Mouse (Mus musculus): ENCODE data around the gene Zpbp2. TPM values are rescaled to one million over a fixed set of nuclear protein-coding genes. Genes with fewer than 3 reads are reported as not detected.

Zpbp2 gene
- polyA plus RNA-seq, 1 experiment from 2014 or later, result not detected

DNA sequence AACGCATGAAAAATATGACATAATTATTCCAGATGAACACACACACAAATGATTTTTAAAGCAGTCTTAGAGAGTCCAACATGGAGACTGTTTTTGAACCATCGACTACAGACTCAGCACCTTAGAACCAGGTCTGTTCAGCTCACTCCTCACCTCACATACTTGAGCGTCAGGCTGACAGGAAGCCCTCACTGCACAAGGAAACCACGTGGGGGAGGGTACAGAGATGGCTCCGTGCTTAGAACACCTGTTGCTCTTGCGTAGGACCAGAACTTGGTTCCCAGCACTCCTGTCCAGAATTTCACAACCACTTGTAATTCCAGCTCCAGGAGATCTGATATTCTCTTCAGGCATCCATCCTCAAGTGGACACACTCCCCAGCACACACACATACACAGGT lies 44.1 kb downstream of the Zpbp2 start:
- no peaks in the 10 kb centered on the region for H3K4me1 ChIP-seq (ENCODE audit: control insufficient read depth, insufficient read depth, low read length)
- DNase-seq (ENCODE audit: low spot score), result no peak
- H3K4me3 ChIP-seq (ENCODE audit: low read depth, low read length), result no peak overlapping the region
- no peak overlapping the region for H3K9ac ChIP-seq (ENCODE audit: low read length)
- H3K36me3 ChIP-seq (ENCODE audit: control insufficient read depth, insufficient read depth, low read length), result no peaks in the 10 kb centered on the region
- no peak overlapping the region for H3K4me2 ChIP-seq (ENCODE audit: low read length)
- 84% methylated on average over 6 of the region's 6 CpGs for WGBS
- ATAC-seq, result no peak
- no peak overlapping the region for H3K27ac ChIP-seq (ENCODE audit: low read depth, low read length)
- H3K9me3 ChIP-seq (replicated peaks; ENCODE audit: control insufficient read depth, low read length), result no peaks in the 10 kb centered on the region
- no peaks in the 10 kb centered on the region for H3K27me3 ChIP-seq (replicated peaks; ENCODE audit: control insufficient read depth, insufficient read depth, low read length)

DNA sequence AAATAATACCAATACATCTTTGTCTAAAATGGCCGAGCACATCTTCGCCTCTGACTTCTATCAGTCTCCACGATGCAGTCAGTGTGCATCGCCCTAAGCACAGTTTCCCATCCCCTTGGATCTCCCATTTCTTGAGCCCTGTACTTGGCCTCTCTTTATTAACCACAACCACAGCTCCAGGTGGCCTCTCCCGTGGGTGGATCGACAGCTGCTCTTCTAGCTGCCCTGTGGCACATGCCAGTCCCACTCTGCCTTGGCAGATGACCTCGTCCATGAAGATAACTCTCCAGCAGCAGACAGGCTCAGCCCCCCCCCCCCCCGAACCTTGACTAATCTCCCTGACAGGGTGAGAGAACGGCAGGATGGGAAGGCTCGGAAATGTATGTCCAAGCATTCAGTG lies 44.6 kb downstream of the Zpbp2 start:
- Histone ChIP-seq H3K9ac (ENCODE audit: low read length) (no peak overlapping the region), H3K27me3 (replicated peaks; ENCODE audit: control insufficient read depth, insufficient read depth, low read length) (no peaks in the 10 kb centered on the region), H3K9me3 (replicated peaks; ENCODE audit: control insufficient read depth, low read length) (no peaks in the 10 kb centered on the region), H3K4me1 (ENCODE audit: control insufficient read depth, insufficient read depth, low read length) (no peaks in the 10 kb centered on the region), H3K27ac (ENCODE audit: low read depth, low read length) (no peak overlapping the region), H3K36me3 (ENCODE audit: control insufficient read depth, insufficient read depth, low read length) (no peaks in the 10 kb centered on the region), H3K4me2 (ENCODE audit: low read length) (no peak overlapping the region), H3K4me3 (ENCODE audit: low read depth, low read length) (no peak overlapping the region)
- 83% methylated on average over 10 of the region's 10 CpGs for WGBS
- no peak for DNase-seq (ENCODE audit: low spot score)
- no peak for ATAC-seq

DNA sequence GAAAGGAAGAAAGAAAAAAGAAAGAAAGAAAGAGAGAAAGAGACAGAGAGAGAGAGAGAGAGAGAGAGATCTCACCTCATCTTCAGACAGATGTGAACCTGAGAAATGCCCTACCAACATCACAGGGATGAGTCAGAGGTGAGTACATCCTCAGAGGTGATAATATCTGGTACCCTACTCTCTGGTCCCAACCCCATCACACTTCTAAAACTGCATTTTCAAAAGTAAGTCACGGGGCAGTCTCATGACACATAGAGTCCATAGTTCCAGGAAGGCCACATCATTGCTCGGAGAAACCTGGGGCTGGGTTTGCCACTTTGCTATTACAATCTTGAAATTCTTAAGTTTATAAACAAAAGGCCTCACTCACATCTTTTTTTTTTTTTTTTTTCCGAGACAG lies 45.1 kb downstream of the Zpbp2 start:
- Histone ChIP-seq H3K36me3 (ENCODE audit: control insufficient read depth, insufficient read depth, low read length) (no peaks in the 10 kb centered on the region), H3K9ac (ENCODE audit: low read length) (no peak overlapping the region), H3K4me2 (ENCODE audit: low read length) (no peak overlapping the region), H3K4me3 (ENCODE audit: low read depth, low read length) (no peak overlapping the region), H3K9me3 (replicated peaks; ENCODE audit: control insufficient read depth, low read length) (no peaks in the 10 kb centered on the region), H3K27me3 (replicated peaks; ENCODE audit: control insufficient read depth, insufficient read depth, low read length) (no peaks in the 10 kb centered on the region), H3K4me1 (ENCODE audit: control insufficient read depth, insufficient read depth, low read length) (no peaks in the 10 kb centered on the region), H3K27ac (ENCODE audit: low read depth, low read length) (no peak overlapping the region)
- DNase-seq (ENCODE audit: low spot score) (no peak), ATAC-seq (no peak)
- WGBS, result 82% methylated on average over 3 of the region's 3 CpGs

DNA sequence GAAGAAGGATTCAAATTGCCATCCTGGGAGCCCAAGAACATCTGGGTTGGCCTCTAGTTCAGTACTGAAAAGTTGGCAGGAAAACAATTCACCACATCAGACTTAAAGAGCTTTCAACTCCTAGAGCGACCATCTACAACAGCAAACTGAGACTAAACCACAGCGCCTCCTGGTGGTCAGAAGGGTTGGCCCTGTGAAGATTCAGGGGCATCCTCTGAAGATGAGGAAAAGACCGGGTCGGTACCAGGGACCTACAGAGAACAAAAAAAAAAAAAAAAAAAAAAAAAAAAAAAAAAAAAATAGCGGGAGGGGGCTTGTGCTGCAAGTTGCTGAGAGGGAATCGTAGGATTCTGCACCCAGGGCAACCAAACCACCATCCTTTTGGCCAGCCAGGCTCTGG lies 46.5 kb downstream of the Zpbp2 start:
- H3K9me3 ChIP-seq (replicated peaks; ENCODE audit: control insufficient read depth, low read length), result no peaks in the 10 kb centered on the region
- H3K9ac ChIP-seq (ENCODE audit: low read length), result no peak overlapping the region
- no peak overlapping the region for H3K4me2 ChIP-seq (ENCODE audit: low read length)
- DNase-seq (ENCODE audit: low spot score) (peak; percentile 52), ATAC-seq (no peak)
- H3K27ac ChIP-seq (ENCODE audit: low read depth, low read length), result no peak overlapping the region
- H3K27me3 ChIP-seq (replicated peaks; ENCODE audit: control insufficient read depth, insufficient read depth, low read length), result no peaks in the 10 kb centered on the region
- no peaks in the 10 kb centered on the region for H3K4me1 ChIP-seq (ENCODE audit: control insufficient read depth, insufficient read depth, low read length)
- no peaks in the 10 kb centered on the region for H3K36me3 ChIP-seq (ENCODE audit: control insufficient read depth, insufficient read depth, low read length)
- 39% methylated on average over 6 of the region's 6 CpGs for WGBS
- no peak overlapping the region for H3K4me3 ChIP-seq (ENCODE audit: low read depth, low read length)

DNA sequence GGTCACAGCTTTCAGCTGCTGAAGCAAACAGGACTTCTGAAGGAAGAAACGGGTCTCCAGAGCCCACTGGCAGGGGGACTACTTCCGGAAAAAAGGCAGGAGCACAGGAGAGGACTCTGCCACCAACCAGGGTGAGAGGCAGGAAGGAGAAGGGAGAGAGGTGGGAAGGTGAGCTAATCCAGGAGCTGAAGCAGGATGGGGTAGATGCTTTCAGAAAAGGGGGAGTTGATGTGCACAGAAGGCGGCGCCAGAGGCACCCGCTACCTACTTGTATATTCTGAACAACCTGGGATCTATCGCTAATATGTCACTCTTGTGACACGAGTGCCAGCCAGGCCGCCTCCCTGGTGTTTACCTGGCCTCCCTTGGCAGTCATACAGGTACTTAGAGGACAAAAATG lies 47.1 kb downstream of the Zpbp2 start, which contains the start of gene Lrrc3c:
Gene Lrrc3c, plus strand, starts transcription at position 301 of the 400 bp plus-strand sequence.
- Histone ChIP-seq H3K4me3 (ENCODE audit: low read depth, low read length) (no peak within 1 kb of the TSS), H3K36me3 (ENCODE audit: control insufficient read depth, insufficient read depth, low read length) (no peaks in the 10 kb centered on the region), H3K27ac (ENCODE audit: low read depth, low read length) (no peak within 1 kb of the TSS), H3K27me3 (replicated peaks; ENCODE audit: control insufficient read depth, insufficient read depth, low read length) (no peaks in the 10 kb centered on the region), H3K4me1 (ENCODE audit: control insufficient read depth, insufficient read depth, low read length) (no peaks in the 10 kb centered on the region), H3K9ac (ENCODE audit: low read length) (no peak within 1 kb of the TSS), H3K4me2 (ENCODE audit: low read length) (peak within 1 kb of the TSS; percentile 24; the same call in 1 of the 2 replicates), H3K9me3 (replicated peaks; ENCODE audit: control insufficient read depth, low read length) (no peaks in the 10 kb centered on the region)
- 86% methylated on average over 8 of the region's 8 CpGs for WGBS
- DNase-seq (ENCODE audit: low spot score), result no peak
- ATAC-seq, result no peak

DNA sequence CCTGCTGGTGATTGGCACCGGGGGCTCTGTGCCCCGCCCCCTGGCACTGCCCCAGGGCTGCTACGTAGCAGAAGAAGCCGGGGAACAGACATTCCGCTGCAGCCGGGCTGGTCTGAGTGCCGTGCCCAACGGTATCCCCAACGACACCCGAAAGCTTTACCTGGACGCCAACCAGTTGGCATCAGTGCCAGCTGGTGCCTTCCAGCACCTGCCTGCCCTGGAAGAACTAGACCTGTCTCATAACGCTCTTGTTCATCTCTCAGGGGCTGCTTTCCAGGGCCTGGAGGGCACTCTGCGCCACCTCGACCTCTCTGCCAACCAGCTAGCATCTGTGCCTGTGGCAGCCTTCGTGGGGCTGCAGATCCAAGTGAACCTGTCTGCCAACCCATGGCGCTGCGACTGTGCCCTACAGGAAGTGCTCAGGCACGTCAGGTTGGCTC lies 48.0 kb downstream of the Zpbp2 start:
- H3K4me2 ChIP-seq (ENCODE audit: low read length), result peak overlapping the region; percentile 24; the same call in 1 of the 2 replicates
- ATAC-seq, result no peak
- DNase-seq (ENCODE audit: low spot score), result peak; percentile 22
- 54% methylated on average over 18 of the region's 18 CpGs for WGBS
- H3K36me3 ChIP-seq (ENCODE audit: control insufficient read depth, insufficient read depth, low read length), result no peaks in the 10 kb centered on the region
- H3K9ac ChIP-seq (ENCODE audit: low read length), result no peak overlapping the region
- H3K4me1 ChIP-seq (ENCODE audit: control insufficient read depth, insufficient read depth, low read length), result no peaks in the 10 kb centered on the region
- no peaks in the 10 kb centered on the region for H3K27me3 ChIP-seq (replicated peaks; ENCODE audit: control insufficient read depth, insufficient read depth, low read length)
- no peaks in the 10 kb centered on the region for H3K9me3 ChIP-seq (replicated peaks; ENCODE audit: control insufficient read depth, low read length)
- H3K27ac ChIP-seq (ENCODE audit: low read depth, low read length), result no peak overlapping the region
- no peak overlapping the region for H3K4me3 ChIP-seq (ENCODE audit: low read depth, low read length)

DNA sequence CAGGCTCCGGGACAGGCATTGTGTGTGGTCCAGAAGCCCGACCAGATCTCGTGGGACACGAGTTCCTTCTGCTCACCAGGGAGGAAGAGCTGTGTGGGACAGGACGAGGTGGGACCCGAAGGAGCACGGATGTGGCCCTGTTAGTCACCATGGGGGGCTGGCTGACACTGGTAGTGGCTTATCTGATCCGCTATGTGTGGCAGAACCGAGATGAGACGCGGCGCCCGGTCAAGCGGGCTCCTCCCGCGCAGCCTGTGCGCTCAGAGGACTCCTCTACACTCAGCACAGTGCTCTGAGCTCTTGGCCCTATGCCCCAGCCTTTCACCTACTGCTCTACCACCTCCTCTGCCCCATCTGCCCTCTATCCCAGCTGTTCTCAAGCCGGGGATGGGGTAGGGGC lies 48.4 kb downstream of the Zpbp2 start:
- DNase-seq (ENCODE audit: low spot score) (no peak), ATAC-seq (no peak)
- Histone ChIP-seq H3K4me1 (ENCODE audit: control insufficient read depth, insufficient read depth, low read length) (no peaks in the 10 kb centered on the region), H3K4me3 (ENCODE audit: low read depth, low read length) (no peak overlapping the region), H3K9me3 (replicated peaks; ENCODE audit: control insufficient read depth, low read length) (no peaks in the 10 kb centered on the region), H3K9ac (ENCODE audit: low read length) (no peak overlapping the region), H3K27me3 (replicated peaks; ENCODE audit: control insufficient read depth, insufficient read depth, low read length) (no peaks in the 10 kb centered on the region), H3K4me2 (ENCODE audit: low read length) (peak overlapping the region; percentile 24; the same call in 1 of the 2 replicates), H3K27ac (ENCODE audit: low read depth, low read length) (no peak overlapping the region), H3K36me3 (ENCODE audit: control insufficient read depth, insufficient read depth, low read length) (no peaks in the 10 kb centered on the region)
- 45% methylated on average over 18 of the region's 18 CpGs for WGBS

DNA sequence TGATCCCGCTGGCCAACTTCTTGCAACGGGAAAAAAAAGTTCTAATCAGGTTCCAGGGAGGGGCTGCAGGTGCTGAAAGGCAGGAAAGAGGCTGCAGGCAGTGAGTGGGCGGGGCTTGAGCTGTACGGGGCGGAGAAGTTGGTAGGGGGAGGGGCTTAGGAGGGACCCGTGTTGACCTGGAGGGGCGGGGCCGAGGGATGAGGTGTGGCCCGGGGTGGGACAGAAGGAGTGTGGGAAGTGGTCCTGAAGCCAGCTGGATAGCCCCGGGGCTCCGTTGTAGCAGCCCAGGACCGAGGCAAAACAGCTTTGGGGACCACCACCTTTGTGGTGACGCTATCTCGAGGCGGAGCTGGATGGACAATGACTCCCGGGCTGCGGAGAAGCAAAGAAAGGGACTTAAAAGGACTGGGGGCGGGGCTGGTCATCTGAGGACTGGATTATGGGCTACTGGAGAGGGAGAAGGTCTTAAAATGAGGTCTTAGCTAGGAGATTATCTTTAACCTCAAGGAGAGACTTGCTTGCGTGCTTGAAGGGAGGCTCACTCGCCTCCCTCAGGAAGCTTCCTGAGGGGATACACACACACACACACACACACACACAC lies 51.3 kb downstream of the Zpbp2 start:
- Histone ChIP-seq H3K27me3 (replicated peaks; ENCODE audit: control insufficient read depth, insufficient read depth, low read length) (no peaks in the 10 kb centered on the region), H3K4me1 (ENCODE audit: control insufficient read depth, insufficient read depth, low read length) (no peaks in the 10 kb centered on the region), H3K9ac (ENCODE audit: low read length) (no peak overlapping the region), H3K4me3 (ENCODE audit: low read depth, low read length) (peak overlapping the region; percentile 13; the same call in 1 of the 2 replicates), H3K9me3 (replicated peaks; ENCODE audit: control insufficient read depth, low read length) (no peaks in the 10 kb centered on the region), H3K36me3 (ENCODE audit: control insufficient read depth, insufficient read depth, low read length) (no peaks in the 10 kb centered on the region), H3K27ac (ENCODE audit: low read depth, low read length) (no peak overlapping the region), H3K4me2 (ENCODE audit: low read length) (peak overlapping the region; percentile 35)
- no peak for ATAC-seq
- under 1% methylated on average over 19 of the region's 20 CpGs for WGBS
- DNase-seq (ENCODE audit: low spot score), result no peak

DNA sequence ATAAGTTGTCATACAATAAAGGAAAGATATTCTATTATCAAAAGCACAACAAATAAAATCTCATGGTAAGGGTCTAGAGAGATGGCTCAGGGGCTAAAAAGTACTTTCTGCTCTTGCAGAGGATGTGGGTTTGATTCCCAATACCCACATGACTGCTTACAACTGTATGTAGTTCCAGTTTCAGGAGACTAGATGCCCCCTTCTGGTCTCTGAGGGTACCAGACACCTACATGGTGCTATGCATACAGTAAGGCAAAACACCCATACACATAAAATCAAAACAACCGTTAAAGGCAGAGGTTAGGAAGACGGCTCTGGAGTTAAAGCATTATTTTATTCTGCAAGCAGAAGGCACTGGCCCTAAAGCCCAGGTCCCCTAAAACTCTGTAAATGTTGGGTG lies 53.1 kb downstream of the Zpbp2 start:
- Histone ChIP-seq H3K4me3 (ENCODE audit: low read depth, low read length) (no peak overlapping the region), H3K4me2 (ENCODE audit: low read length) (no peak overlapping the region), H3K9ac (ENCODE audit: low read length) (no peak overlapping the region), H3K27me3 (replicated peaks; ENCODE audit: control insufficient read depth, insufficient read depth, low read length) (no peaks in the 10 kb centered on the region), H3K36me3 (ENCODE audit: control insufficient read depth, insufficient read depth, low read length) (no peaks in the 10 kb centered on the region), H3K4me1 (ENCODE audit: control insufficient read depth, insufficient read depth, low read length) (no peaks in the 10 kb centered on the region), H3K27ac (ENCODE audit: low read depth, low read length) (no peak overlapping the region), H3K9me3 (replicated peaks; ENCODE audit: control insufficient read depth, low read length) (no peaks in the 10 kb centered on the region)
- DNase-seq (ENCODE audit: low spot score), result no peak
- no peak for ATAC-seq
- 82% methylated on average over 2 of the region's 2 CpGs for WGBS

All from forebrain, embryonic 14.5 days (tissue).